In the genomic region with DNA sequence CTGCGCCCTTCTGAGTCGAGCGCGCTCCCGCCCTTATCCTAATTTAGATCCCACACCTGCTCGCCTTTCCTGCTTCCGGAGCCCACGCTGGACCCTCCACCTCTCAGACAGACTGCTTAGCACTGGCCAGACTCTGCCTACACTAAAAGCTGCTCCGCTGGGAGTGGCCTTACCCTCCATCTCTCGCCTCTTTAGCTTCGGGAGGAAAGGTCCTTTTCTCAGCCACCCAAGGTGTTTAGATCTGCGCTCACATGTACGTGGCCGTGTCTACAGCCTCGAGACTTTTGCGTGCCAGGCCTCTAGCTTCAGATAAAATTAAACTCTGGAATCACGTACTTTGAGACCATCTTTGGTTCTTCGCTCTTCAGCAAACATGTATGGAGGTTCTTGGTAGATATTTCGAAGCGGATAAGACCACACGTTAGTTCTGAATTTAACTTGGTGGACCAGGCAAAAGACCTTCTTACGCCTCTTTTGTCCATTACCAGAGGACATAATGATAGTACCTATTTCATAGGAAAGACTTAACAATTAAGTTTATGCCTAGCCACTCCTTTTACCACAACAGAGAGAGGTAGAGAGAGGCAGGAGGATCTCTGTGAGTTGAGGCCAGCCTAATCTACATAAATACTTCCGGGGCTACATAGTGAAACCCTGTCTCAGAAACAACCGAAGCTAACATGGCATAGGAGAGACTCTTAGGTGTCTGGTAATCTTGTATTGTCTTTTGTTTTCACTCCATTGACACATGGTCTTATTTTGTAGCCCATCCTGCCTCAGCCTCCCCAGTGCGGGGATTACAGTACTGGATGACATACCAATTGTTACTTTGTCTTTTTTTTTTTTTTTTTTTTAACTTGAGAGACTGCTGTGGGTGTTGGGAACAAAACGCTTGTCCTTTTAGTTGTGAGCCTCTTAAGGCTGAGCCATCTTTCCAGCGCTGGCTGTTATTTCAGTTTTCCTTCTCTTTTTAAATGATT, we compare ENCODE assay signal across 8 mouse cellular contexts. TPM values are rescaled to one million over a fixed set of nuclear protein-coding genes. Genes with fewer than 3 reads are reported as not detected.
A peak's percentile ranks its signal among the peaks of the same experiment; 100 is the strongest.
DNase-seq lines count a peak whose midpoint lies in the region; ATAC-seq and TF ChIP-seq lines count a peak whose summit lies in the region.

No protein-coding gene starts in this region.

- H3K27ac ChIP-seq in embryonic fibroblast, embryonic 13.5 days (ENCODE audit: insufficient read depth, low read length): peak overlapping the region; percentile 96
- H3K27ac ChIP-seq in limb, embryonic 12.5 days: peak overlapping the region; percentile 99

- ATAC-seq in frontal cortex, adult (ENCODE audit: low TSS enrichment): 0 out of 2 replicates have a peak, but pooled peaks have one; percentile 5
- peak; percentile 40 for ATAC-seq in limb, embryonic 12.5 days (ENCODE audit: insufficient number of reproducible peaks, insufficient read depth, low FRiP score, low TSS enrichment, low read depth)

- TF ChIP-seq CTCF in embryonic fibroblast, embryonic 13.5 days (IDR thresholded peaks at IDR 0.05; ENCODE audit: borderline replicate concordance, insufficient read depth, low read length): no peak

- no peaks in the 10 kb centered on the region for H3K9me3 ChIP-seq in limb, embryonic 12.5 days

- no peak for DNase-seq in frontal cortex, postnatal 14 days (ENCODE audit: low spot score in 2 of 2)
- peak; percentile 83 for DNase-seq in A20 (ENCODE audit: low read depth, low spot score)
- peak; percentile 41 for DNase-seq in splenic B cell, adult 2 months (ENCODE audit: low read depth, low spot score)
- no peak for DNase-seq in thymus, postnatal 25 days
- DNase-seq in layer of hippocampus, postnatal 10 days (ENCODE audit: low spot score in 2 of 2): no peak

- H3K4me3 ChIP-seq in embryonic fibroblast, embryonic 13.5 days (ENCODE audit: insufficient read depth, low read length): peak overlapping the region; percentile 73
- peak overlapping the region; percentile 86 for H3K4me3 ChIP-seq in limb, embryonic 12.5 days (replicated peaks)

- no peak; the same call in 1 of the 2 replicates for TF ChIP-seq POLR2A in embryonic fibroblast, embryonic 13.5 days (IDR thresholded peaks at IDR 0.05; ENCODE audit: low read depth, low read length)

- peaks cover 19% of the 10 kb centered on the region for H3K36me3 ChIP-seq in limb, embryonic 12.5 days
- no peaks in the 10 kb centered on the region for H3K36me3 ChIP-seq in splenic B cell, adult 2 months (ENCODE audit: control insufficient read depth, insufficient read depth, low read length, poor library complexity, severe bottlenecking)

- no peaks in the 10 kb centered on the region for H3K27me3 ChIP-seq in limb, embryonic 12.5 days
- H3K27me3 ChIP-seq in splenic B cell, adult 2 months (ENCODE audit: control insufficient read depth, insufficient read depth, low read length, poor library complexity, severe bottlenecking): no peaks in the 10 kb centered on the region

- no peaks in the 10 kb centered on the region for H3K4me1 ChIP-seq in embryonic fibroblast, embryonic 13.5 days (ENCODE audit: control insufficient read depth, insufficient read depth, low read length)
- peaks cover 23% of the 10 kb centered on the region for H3K4me1 ChIP-seq in limb, embryonic 12.5 days (replicated peaks)

- H3K4me2 ChIP-seq in limb, embryonic 12.5 days: peak overlapping the region; percentile 91

- peak overlapping the region; percentile 68 for H3K9ac ChIP-seq in limb, embryonic 12.5 days (replicated peaks)

- WGBS in limb, embryonic 12.5 days: 26% methylated on average over 27 of the region's 27 CpGs

RNA-seq across cellular contexts. Expression of a gene that starts 1.4 kb away (rescaled TPM):
- 50.7 and 55.6 TPM in 2 replicates for polyA plus RNA-seq in embryonic fibroblast, embryonic 13.5 days (2011; ENCODE audit: insufficient read length, low read depth, missing spikeins)
- polyA plus RNA-seq in limb, embryonic 12.5 days (2016; fragmentation: Nextera tagmentation; extraction: Ambion mirVana): 22.3 and 22.9 TPM in 2 replicates
- total RNA-seq in layer of hippocampus, postnatal 10 days (2021): 100 to 1,000 TPM; 146 to 150 TPM

RNA-seq across cellular contexts. Expression of a gene that starts 13.1 kb away (rescaled TPM):
- polyA plus RNA-seq in embryonic fibroblast, embryonic 13.5 days (2011; ENCODE audit: insufficient read length, low read depth, missing spikeins): 37.7 and 44.6 TPM in 2 replicates
- polyA plus RNA-seq in limb, embryonic 12.5 days (2016; fragmentation: Nextera tagmentation; extraction: Ambion mirVana): 47.4 and 48.9 TPM in 2 replicates
- 10 to 100 TPM; 55.2 to 60.4 TPM for total RNA-seq in layer of hippocampus, postnatal 10 days (2021)

RNA-seq across cellular contexts. Expression of a gene that starts 21.7 kb away (rescaled TPM):
- 75.5 and 102 TPM in 2 replicates for polyA plus RNA-seq in embryonic fibroblast, embryonic 13.5 days (2011; ENCODE audit: insufficient read length, low read depth, missing spikeins)
- 101 TPM in 2 replicates for polyA plus RNA-seq in limb, embryonic 12.5 days (2016; fragmentation: Nextera tagmentation; extraction: Ambion mirVana)
- 100 to 1,000 TPM; 112 to 125 TPM for total RNA-seq in layer of hippocampus, postnatal 10 days (2021)

RNA-seq across cellular contexts. Expression of a gene that starts 29.3 kb away (rescaled TPM):
- polyA plus RNA-seq in embryonic fibroblast, embryonic 13.5 days (2011; ENCODE audit: insufficient read length, low read depth, missing spikeins): 0.37 and 0.45 TPM in 2 replicates
- polyA plus RNA-seq in limb, embryonic 12.5 days (2016; fragmentation: Nextera tagmentation; extraction: Ambion mirVana): 0.16 and 0.19 TPM in 2 replicates
- total RNA-seq in layer of hippocampus, postnatal 10 days (2021): under 1 TPM; 0.64 to 0.76 TPM

RNA-seq across cellular contexts. Expression of a gene that starts 49.2 kb away (rescaled TPM):
- polyA plus RNA-seq in embryonic fibroblast, embryonic 13.5 days (2011; ENCODE audit: insufficient read length, low read depth, missing spikeins): 6.5 and 10.2 TPM in 2 replicates
- polyA plus RNA-seq in limb, embryonic 12.5 days (2016; fragmentation: Nextera tagmentation; extraction: Ambion mirVana): 21.7 and 23.5 TPM in 2 replicates
- total RNA-seq in layer of hippocampus, postnatal 10 days (2021): 1 to 10 TPM in 1 of 2 experiments, under 1 TPM in 1; 0.94 to 1.0 TPM

Comparison
In these comparisons a context has a peak if more than half of its experiments do, and no peak if none do; other contexts are left out.
1. DNase-seq: peak in A20 (single experiment) and splenic B cell, adult 2 months (single experiment); none in frontal cortex, postnatal 14 days (0 of 2), thymus, postnatal 25 days (single experiment) and layer of hippocampus, postnatal 10 days (0 of 2).